Comparison of ENCODE assay signal across 16 mouse cellular contexts in genomic region chr2:157512859-157513258, GRCm38 (mm10). TPM values are rescaled to one million over a fixed set of nuclear protein-coding genes. Genes with fewer than 3 reads are reported as not detected.
DNase-seq lines count a peak whose midpoint lies in the region; ATAC-seq and TF ChIP-seq lines count a peak whose summit lies in the region.
"Had no signal": no experiment of that assay in that cellular context is flagged by ENCODE, and none has a peak within 500 bp of the region (broad histone marks: within the 10 kb centered on the region; RNA-seq: fewer than 3 reads in every experiment).

No protein-coding gene starts in this region.

- peak overlapping the region; percentile 86; the same call in 1 of the 2 replicates for H3K27ac ChIP-seq in hindbrain, embryonic 10.5 days
- no peak overlapping the region for H3K27ac ChIP-seq in hindbrain, embryonic 16.5 days (ENCODE audit: low read depth, low read length)
- peak overlapping the region; percentile 68 for H3K27ac ChIP-seq in layer of hippocampus, adult 2 months
- H3K27ac ChIP-seq: heart, adult 2 months; hindbrain, embryonic 15.5 days; liver, embryonic 15.5 days had no signal

- peaks cover 22% of the 10 kb centered on the region for H3K27me3 ChIP-seq in hindbrain, embryonic 10.5 days (ENCODE audit: insufficient read depth, poor library complexity, severe bottlenecking)
- H3K27me3 ChIP-seq in hindbrain, embryonic 16.5 days (replicated peaks; ENCODE audit: control insufficient read depth, insufficient read depth, low read length) = no peaks in the 10 kb centered on the region
- H3K27me3 ChIP-seq: hindbrain, embryonic 15.5 days; liver, embryonic 15.5 days had no signal

- no peak for TF ChIP-seq CTCF in layer of hippocampus, adult 2 months (conservative IDR thresholded peaks at IDR 0.05)

- no peaks in the 10 kb centered on the region for H3K9me3 ChIP-seq in hindbrain, embryonic 10.5 days
- H3K9me3 ChIP-seq in hindbrain, embryonic 16.5 days (ENCODE audit: control insufficient read depth, low read length) = no peaks in the 10 kb centered on the region
- H3K9me3 ChIP-seq: hindbrain, embryonic 15.5 days; liver, embryonic 15.5 days; midbrain, embryonic 12.5 days had no signal

- peaks cover 70% of the 10 kb centered on the region for H3K4me1 ChIP-seq in hindbrain, embryonic 10.5 days (replicated peaks)
- peaks cover 18% of the 10 kb centered on the region for H3K4me1 ChIP-seq in hindbrain, embryonic 16.5 days (ENCODE audit: control insufficient read depth, insufficient read depth, low read depth, low read length)
- H3K4me1 ChIP-seq: liver, embryonic 15.5 days had no signal

- H3K4me2 ChIP-seq in hindbrain, embryonic 16.5 days (ENCODE audit: low read length) = no peak overlapping the region
- H3K4me2 ChIP-seq: hindbrain, embryonic 15.5 days; liver, embryonic 15.5 days; midbrain, embryonic 12.5 days had no signal

- DNase-seq in hindbrain, embryonic 10.5 days (ENCODE audit: low spot score) = no peak
- peak; percentile 48 to 51 for DNase-seq in right cerebral cortex, adult 2 months (ENCODE audit: low spot score in 2 of 2)
- DNase-seq in right cerebral cortex, postnatal 10 days (ENCODE audit: low spot score in 2 of 2) = no peak
- peak; percentile 58 to 77 for DNase-seq in layer of hippocampus, adult 2 months (ENCODE audit: low spot score in 2 of 2)
- DNase-seq in telencephalon, adult 2 months (ENCODE audit: low read depth, low spot score) = peak; percentile 53
- no peak for DNase-seq in kidney, adult 18-20 months
- no peak for DNase-seq in B cell, adult 2 months
- DNase-seq: cerebellum, adult 8-10 months; heart, adult 2 months; kidney, adult 8-10 months; left cerebral cortex, postnatal 4 days; lung, postnatal 10 days had no signal

- WGBS in hindbrain, embryonic 10.5 days = 93% methylated on average over 9 of the region's 9 CpGs
- WGBS in hindbrain, embryonic 16.5 days = 82% methylated on average over 9 of the region's 9 CpGs

- H3K4me3 ChIP-seq in hindbrain, embryonic 10.5 days = no peak overlapping the region
- no peak overlapping the region for H3K4me3 ChIP-seq in hindbrain, embryonic 16.5 days (ENCODE audit: low read length)
- H3K4me3 ChIP-seq in layer of hippocampus, adult 2 months = no peak overlapping the region
- H3K4me3 ChIP-seq: heart, adult 2 months; hindbrain, embryonic 15.5 days; liver, embryonic 15.5 days; midbrain, embryonic 12.5 days had no signal

- no peak overlapping the region for H3K9ac ChIP-seq in hindbrain, embryonic 16.5 days (ENCODE audit: low read depth, low read length)
- H3K9ac ChIP-seq: hindbrain, embryonic 15.5 days; liver, embryonic 15.5 days had no signal

- no peak for ATAC-seq in hindbrain, embryonic 16.5 days

- H3K36me3 ChIP-seq in hindbrain, embryonic 10.5 days = no peaks in the 10 kb centered on the region
- H3K36me3 ChIP-seq in hindbrain, embryonic 16.5 days (ENCODE audit: control insufficient read depth, insufficient read depth, low read length) = no peaks in the 10 kb centered on the region
- H3K36me3 ChIP-seq: hindbrain, embryonic 15.5 days; liver, embryonic 15.5 days; midbrain, embryonic 12.5 days had no signal

RNA-seq across cellular contexts. Expression of gene Nnat, which starts 47.0 kb away (rescaled TPM):
- polyA plus RNA-seq in hindbrain, embryonic 10.5 days (2016; fragmentation: Nextera tagmentation; extraction: Ambion mirVana) = 1,503 and 2,739 TPM in 2 replicates
- polyA plus RNA-seq in hindbrain, embryonic 16.5 days (2015; fragmentation: Nextera tagmentation; extraction: Ambion mirVana) = 6,388 and 6,390 TPM in 2 replicates
- total RNA-seq in layer of hippocampus, adult 2 months (2021) = 100 to 1,000 TPM; 437 to 558 TPM

RNA-seq across cellular contexts. Expression of gene Blcap, which starts 58.2 kb away (rescaled TPM):
- 78.4 and 100.0 TPM in 2 replicates for polyA plus RNA-seq in hindbrain, embryonic 10.5 days (2016; fragmentation: Nextera tagmentation; extraction: Ambion mirVana)
- 288 and 298 TPM in 2 replicates for polyA plus RNA-seq in hindbrain, embryonic 16.5 days (2015; fragmentation: Nextera tagmentation; extraction: Ambion mirVana)
- total RNA-seq in layer of hippocampus, adult 2 months (2021) = 100 to 1,000 TPM; 131 to 139 TPM

Comparison
In these comparisons a context has a peak if more than half of its experiments do, and no peak if none do; other contexts are left out.
1. DNase-seq: peak in right cerebral cortex, adult 2 months (2 of 2), layer of hippocampus, adult 2 months (2 of 2) and telencephalon, adult 2 months (single experiment); none in hindbrain, embryonic 10.5 days (single experiment), right cerebral cortex, postnatal 10 days (0 of 2), kidney, adult 18-20 months (single experiment) and B cell, adult 2 months (0 of 2).